Mouse (Mus musculus) induced T-regulatory cell, adult 2 months (primary cell): Measurements from ENCODE around the gene Abca12.

ENCODE experiments used
- DNase-seq: peaks from one replicate; pipeline ENCODE4 v3.0.0-alpha.2; 2012; ENCODE audit warnings: low read depth

Abca12 gene

DNA sequence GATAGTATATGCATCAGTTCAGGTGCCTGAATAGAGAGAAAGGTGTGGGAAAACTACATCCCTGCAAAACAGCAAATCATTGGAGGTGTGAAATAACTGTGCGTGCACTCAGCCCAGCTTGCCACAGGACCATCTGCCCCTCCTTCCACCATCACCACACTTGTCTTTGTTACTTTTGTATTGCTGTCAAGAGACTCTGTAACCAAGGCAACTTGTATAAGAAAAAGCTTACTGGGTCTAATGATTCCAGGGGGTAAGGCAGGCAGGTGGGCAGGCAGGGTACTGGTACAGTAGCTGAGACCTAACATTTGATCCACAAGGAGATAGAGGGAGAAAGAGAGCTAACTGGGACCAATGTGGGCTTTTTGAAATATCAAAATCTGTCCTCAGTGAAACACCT is 220.8 kb downstream of the Abca12 start:
- DNase-seq = no peak
